Mouse (Mus musculus): Measurements from ENCODE around the gene Ripor3. TPM values are rescaled to one million over a fixed set of nuclear protein-coding genes. Genes with fewer than 3 reads are reported as not detected.

Gene Ripor3
- polyA plus RNA-seq, 1 experiment from 2014 or later, result 1.4 TPM

GRCm38 (mm10) chr2:167987640-167988039, 22.8 kb downstream of the Ripor3 start:
- no peak overlapping the region for H3K27ac ChIP-seq (ENCODE audit: low read depth)
- no peak; the same call in 1 of the 2 replicates for ATAC-seq

DNA sequence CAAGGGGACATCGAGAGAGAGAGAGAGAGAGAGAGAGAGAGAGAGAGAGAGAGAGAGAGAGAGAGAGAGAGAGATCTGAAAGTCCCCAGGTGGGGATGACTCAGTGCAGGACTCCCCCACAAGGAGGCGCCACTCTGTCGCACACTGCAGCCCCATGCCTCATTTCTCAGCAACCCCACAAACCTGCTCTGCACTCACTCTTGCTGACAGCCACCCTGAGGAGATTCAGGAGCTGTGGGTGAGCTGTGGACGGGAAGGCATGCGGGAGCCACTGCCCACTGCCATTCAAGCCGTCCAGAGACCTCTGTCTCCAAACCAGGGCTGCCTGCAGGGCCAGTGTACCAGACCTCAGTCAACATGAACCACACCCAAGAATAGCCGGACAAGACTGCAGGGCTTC, 23.7 kb downstream of the Ripor3 start:
- H3K4me2 ChIP-seq (ENCODE audit: low read depth, low read length), result no peak overlapping the region
- no peak overlapping the region for H3K27ac ChIP-seq (ENCODE audit: low read depth)
- 26% methylated on average over 7 of the region's 7 CpGs for WGBS (ENCODE audit: insufficient replicate concordance)
- no peaks in the 10 kb centered on the region for H3K36me3 ChIP-seq (replicated peaks; ENCODE audit: insufficient read depth, low read length)
- ATAC-seq, result no peak
- H3K9me3 ChIP-seq (ENCODE audit: low read length), result no peaks in the 10 kb centered on the region
- H3K9ac ChIP-seq (replicated peaks), result no peak overlapping the region
- peak; percentile 64 for DNase-seq
- TF ChIP-seq CTCF (IDR thresholded peaks at IDR 0.05; ENCODE audit: low read depth) (peak; percentile 73), EP300 (IDR thresholded peaks at IDR 0.05; ENCODE audit: low read depth) (no peak)
- H3K27me3 ChIP-seq (ENCODE audit: insufficient read depth, low read length), result 0 out of 2 replicates have a peak, but pooled peaks cover 4% of the 10 kb centered on the region
- H3K4me3 ChIP-seq (ENCODE audit: low read depth, low read length), result no peak overlapping the region
- peaks cover 14% of the 10 kb centered on the region for H3K4me1 ChIP-seq (ENCODE audit: insufficient read depth)

More at GRCm38 (mm10) chr2:167987640-167988039, 22.8 kb downstream of the Ripor3 start:
- DNase-seq, result no peak
- no peak overlapping the region for H3K9ac ChIP-seq (replicated peaks)
- H3K4me3 ChIP-seq (ENCODE audit: low read depth, low read length), result no peak overlapping the region
- WGBS (ENCODE audit: insufficient replicate concordance), result 43% methylated on average over 12 of the region's 12 CpGs
- TF ChIP-seq EP300 (IDR thresholded peaks at IDR 0.05; ENCODE audit: low read depth) (no peak), CTCF (IDR thresholded peaks at IDR 0.05; ENCODE audit: low read depth) (no peak)
- H3K4me2 ChIP-seq (ENCODE audit: low read depth, low read length), result no peak overlapping the region
- H3K9me3 ChIP-seq (ENCODE audit: low read length), result no peaks in the 10 kb centered on the region
- H3K36me3 ChIP-seq (replicated peaks; ENCODE audit: insufficient read depth, low read length), result no peaks in the 10 kb centered on the region
- 0 out of 2 replicates have a peak, but pooled peaks cover 4% of the 10 kb centered on the region for H3K27me3 ChIP-seq (ENCODE audit: insufficient read depth, low read length)
- peaks cover 13% of the 10 kb centered on the region for H3K4me1 ChIP-seq (ENCODE audit: insufficient read depth)

DNA sequence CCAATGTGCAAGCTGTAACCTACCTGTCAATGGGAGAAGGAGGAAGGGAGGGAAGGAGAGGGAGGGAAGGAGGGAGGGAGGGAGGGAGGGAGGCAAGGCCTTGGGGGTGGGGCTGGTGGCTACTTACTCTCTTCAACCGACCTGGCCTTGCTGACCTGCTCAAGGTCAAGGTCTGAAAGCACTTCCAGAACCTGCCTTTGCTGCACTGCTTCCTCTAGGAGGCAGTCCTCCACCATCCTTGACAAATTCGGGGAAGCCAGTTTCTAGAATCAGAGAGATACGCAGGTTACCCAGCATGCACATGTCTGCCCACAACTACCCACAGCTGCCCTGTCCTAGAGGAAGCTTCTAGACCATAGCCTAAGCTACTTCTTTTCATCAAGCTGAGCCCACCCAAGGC, 25.5 kb downstream of the Ripor3 start:
- DNase-seq (no peak), ATAC-seq (no peak)
- Histone ChIP-seq H3K27me3 (ENCODE audit: insufficient read depth, low read length) (0 out of 2 replicates have a peak, but pooled peaks cover 4% of the 10 kb centered on the region), H3K27ac (ENCODE audit: low read depth) (no peak overlapping the region), H3K4me2 (ENCODE audit: low read depth, low read length) (no peak overlapping the region), H3K36me3 (replicated peaks; ENCODE audit: insufficient read depth, low read length) (no peaks in the 10 kb centered on the region), H3K4me3 (ENCODE audit: low read depth, low read length) (no peak overlapping the region), H3K9me3 (ENCODE audit: low read length) (no peaks in the 10 kb centered on the region), H3K4me1 (ENCODE audit: insufficient read depth) (peaks cover 23% of the 10 kb centered on the region), H3K9ac (replicated peaks) (no peak overlapping the region)
- TF ChIP-seq CTCF (IDR thresholded peaks at IDR 0.05; ENCODE audit: low read depth) (peak; percentile 34; the same call in 1 of the 2 replicates), EP300 (IDR thresholded peaks at IDR 0.05; ENCODE audit: low read depth) (no peak)
- 36% methylated on average over 3 of the region's 3 CpGs for WGBS (ENCODE audit: insufficient replicate concordance)

DNA sequence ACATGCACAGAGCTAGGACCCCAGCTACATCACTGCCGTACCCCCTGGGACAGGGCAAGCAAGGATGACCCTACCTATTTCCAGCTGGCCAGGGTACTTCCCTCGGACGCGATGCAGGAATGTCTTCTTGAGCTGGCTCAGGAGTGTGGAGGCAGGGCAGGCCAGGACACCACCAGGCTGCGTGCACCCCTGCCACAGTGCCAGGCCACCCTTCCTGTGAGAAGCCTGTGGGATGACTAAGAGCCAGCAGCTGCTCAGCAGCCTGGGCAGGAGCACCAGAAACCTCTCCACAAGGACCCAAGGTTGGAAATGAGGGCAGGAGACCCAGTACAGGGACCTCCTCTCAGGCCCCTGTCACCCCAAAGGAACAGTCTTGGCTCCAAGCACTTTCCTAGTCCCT, 26.0 kb downstream of the Ripor3 start:
- no peak for TF ChIP-seq EP300 (IDR thresholded peaks at IDR 0.05; ENCODE audit: low read depth)
- TF ChIP-seq CTCF (IDR thresholded peaks at IDR 0.05; ENCODE audit: low read depth), result no peak
- Histone ChIP-seq H3K4me3 (ENCODE audit: low read depth, low read length) (no peak overlapping the region), H3K9ac (replicated peaks) (no peak overlapping the region), H3K36me3 (replicated peaks; ENCODE audit: insufficient read depth, low read length) (peaks cover 3% of the 10 kb centered on the region; the same call in 1 of the 2 replicates), H3K27ac (ENCODE audit: low read depth) (no peak overlapping the region), H3K27me3 (ENCODE audit: insufficient read depth, low read length) (0 out of 2 replicates have a peak, but pooled peaks cover 4% of the 10 kb centered on the region), H3K9me3 (ENCODE audit: low read length) (no peaks in the 10 kb centered on the region), H3K4me2 (ENCODE audit: low read depth, low read length) (no peak overlapping the region), H3K4me1 (ENCODE audit: insufficient read depth) (peaks cover 28% of the 10 kb centered on the region)
- ATAC-seq (no peak), DNase-seq (no peak)
- WGBS (ENCODE audit: insufficient replicate concordance), result 81% methylated on average over 5 of the region's 5 CpGs

DNA sequence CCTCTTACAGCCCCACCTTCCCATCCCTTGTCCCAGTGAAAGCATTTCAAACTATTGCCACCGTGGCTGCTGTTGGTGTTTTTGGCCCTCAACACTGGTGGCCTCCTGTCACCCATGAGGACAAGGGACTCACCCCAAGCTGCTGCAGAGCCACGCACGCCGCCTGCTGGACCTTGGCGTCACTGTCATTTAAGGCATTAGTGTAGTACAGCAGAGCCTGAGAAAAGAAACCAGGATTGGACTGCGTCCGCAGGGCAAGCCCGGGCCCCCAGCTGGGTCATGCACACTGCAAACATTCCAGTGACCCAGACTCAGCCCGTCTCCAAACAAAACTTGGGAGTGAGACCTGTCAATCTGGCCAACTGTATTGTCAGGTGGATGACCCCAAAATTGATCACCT, 27.8 kb downstream of the Ripor3 start:
- H3K27me3 ChIP-seq (ENCODE audit: insufficient read depth, low read length), result 0 out of 2 replicates have a peak, but pooled peaks cover 4% of the 10 kb centered on the region
- TF ChIP-seq CTCF (IDR thresholded peaks at IDR 0.05; ENCODE audit: low read depth), result peak; percentile 72
- TF ChIP-seq EP300 (IDR thresholded peaks at IDR 0.05; ENCODE audit: low read depth), result no peak
- H3K27ac ChIP-seq (ENCODE audit: low read depth), result peak overlapping the region; percentile 22; the same call in 1 of the 2 replicates
- H3K4me3 ChIP-seq (ENCODE audit: low read depth, low read length), result no peak overlapping the region
- WGBS (ENCODE audit: insufficient replicate concordance), result 48% methylated on average over 9 of the region's 9 CpGs
- H3K9ac ChIP-seq (replicated peaks), result no peak overlapping the region
- H3K36me3 ChIP-seq (replicated peaks; ENCODE audit: insufficient read depth, low read length), result peaks cover 10% of the 10 kb centered on the region
- no peaks in the 10 kb centered on the region for H3K9me3 ChIP-seq (ENCODE audit: low read length)
- H3K4me1 ChIP-seq (ENCODE audit: insufficient read depth), result peaks cover 39% of the 10 kb centered on the region
- ATAC-seq (peak; percentile 72), DNase-seq (peak; percentile 72)
- H3K4me2 ChIP-seq (ENCODE audit: low read depth, low read length), result no peak overlapping the region

GRCm38 (mm10) chr2:167980391-167980790, 30.0 kb downstream of the Ripor3 start:
- ATAC-seq (no peak), DNase-seq (no peak)
- Histone ChIP-seq H3K9ac (replicated peaks) (no peak overlapping the region), H3K9me3 (ENCODE audit: low read length) (no peaks in the 10 kb centered on the region), H3K4me1 (ENCODE audit: insufficient read depth) (peaks cover 38% of the 10 kb centered on the region), H3K27me3 (ENCODE audit: insufficient read depth, low read length) (no peaks in the 10 kb centered on the region), H3K4me3 (ENCODE audit: low read depth, low read length) (no peak overlapping the region), H3K27ac (ENCODE audit: low read depth) (no peak overlapping the region), H3K4me2 (ENCODE audit: low read depth, low read length) (no peak overlapping the region), H3K36me3 (replicated peaks; ENCODE audit: insufficient read depth, low read length) (peaks cover 31% of the 10 kb centered on the region)
- WGBS (ENCODE audit: insufficient replicate concordance), result 72% methylated on average over 10 of the region's 10 CpGs
- TF ChIP-seq EP300 (IDR thresholded peaks at IDR 0.05; ENCODE audit: low read depth) (no peak), CTCF (IDR thresholded peaks at IDR 0.05; ENCODE audit: low read depth) (no peak)
